Mouse (Mus musculus) brain, adult 2 months (tissue): ENCODE results near the gene D230025D16Rik.
A peak's percentile ranks its signal among the peaks of the same experiment; 100 is the strongest.

Experiments used
- DNase-seq: peaks from one replicate; pipeline ENCODE4 v3.0.0; 2011; ENCODE audit warnings: low read depth, low spot score

Gene D230025D16Rik

GRCm38 (mm10) chr8:105237442-105238142 lies 12.6 kb downstream of the D230025D16Rik start:
- no peak for DNase-seq

GRCm38 (mm10) chr8:105241016-105241415 lies 16.1 kb downstream of the D230025D16Rik start:
- DNase-seq = no peak

- no peak for DNase-seq
Measured at GRCm38 (mm10) chr8:105251954-105252353, 27.0 kb downstream of the D230025D16Rik start.

- DNase-seq = no peak
Measured at GRCm38 (mm10) chr8:105252680-105253537, 28.0 kb downstream of the D230025D16Rik start.

GRCm38 (mm10) chr8:105253766-105254151 lies 28.8 kb downstream of the D230025D16Rik start:
- DNase-seq = no peak

GRCm38 (mm10) chr8:105254152-105254965 lies 29.4 kb downstream of the D230025D16Rik start:
- DNase-seq = peak; percentile 91

DNA sequence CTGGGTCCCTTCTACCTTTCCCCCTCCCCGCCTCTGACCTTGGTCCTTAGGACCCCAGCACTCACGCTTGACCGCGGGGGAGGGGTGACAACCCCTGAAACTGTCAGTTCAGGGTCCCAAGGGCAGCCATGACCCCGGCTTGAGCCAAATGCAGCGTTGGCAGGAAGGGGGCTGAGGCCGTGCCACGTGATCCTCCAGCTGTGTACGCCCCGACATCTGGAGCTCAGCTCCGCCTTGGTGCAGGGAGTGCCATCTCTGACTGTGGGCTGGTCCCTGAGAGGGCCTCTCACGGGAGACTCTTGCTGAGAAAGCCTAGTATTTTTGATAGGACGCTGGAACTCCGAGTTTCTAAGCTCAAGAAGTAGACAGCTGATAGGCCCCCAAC lies 30.0 kb downstream of the D230025D16Rik start, which contains the start of gene B3gnt9:
TSS of gene B3gnt9 (minus strand) at position 188 of the 385 bp plus-strand sequence.
- DNase-seq = peak; percentile 80

GRCm38 (mm10) chr8:105257318-105258114 lies 32.6 kb downstream of the D230025D16Rik start:
- DNase-seq = no peak

- peak; percentile 63 for DNase-seq
Measured at GRCm38 (mm10) chr8:105258911-105259720, 34.2 kb downstream of the D230025D16Rik start.

- peak; percentile 82 for DNase-seq
Measured at GRCm38 (mm10) chr8:105259721-105260320, 34.9 kb downstream of the D230025D16Rik start.

- DNase-seq = no peak
Measured at GRCm38 (mm10) chr8:105260371-105261099, 35.6 kb downstream of the D230025D16Rik start.

- DNase-seq = no peak
Measured at GRCm38 (mm10) chr8:105261326-105261980, 36.5 kb downstream of the D230025D16Rik start.

DNA sequence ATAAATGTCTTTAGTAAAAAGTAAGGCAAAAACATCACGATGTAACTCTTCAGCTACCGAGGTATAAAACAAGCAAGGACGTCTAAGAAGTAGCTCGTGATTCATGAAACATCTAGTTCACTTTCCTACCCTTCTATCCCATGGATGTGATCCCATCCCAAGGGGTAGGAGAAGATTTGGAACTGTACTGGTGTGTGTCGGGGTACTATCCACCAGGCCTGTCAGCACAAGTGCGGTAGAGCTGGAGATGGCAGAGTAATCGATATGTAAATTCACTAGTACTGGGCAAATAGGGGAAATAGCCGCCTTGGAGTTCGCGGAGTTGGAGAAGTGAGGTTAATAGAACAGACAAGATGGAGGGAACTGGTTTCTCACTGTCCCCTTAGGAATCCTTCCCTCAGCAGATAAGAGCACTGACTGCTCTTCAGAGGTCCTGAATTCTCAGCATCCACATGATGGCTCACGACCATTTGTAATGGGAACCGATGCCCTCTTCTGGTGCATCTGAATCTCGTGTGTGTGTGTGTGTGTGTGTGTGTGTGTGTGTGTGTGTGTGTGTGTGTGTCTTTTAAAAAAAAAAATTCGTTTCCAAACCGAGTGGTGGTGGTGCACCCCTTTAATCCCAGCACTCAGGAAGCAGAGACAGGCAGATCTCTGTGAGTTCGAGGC lies 38.4 kb downstream of the D230025D16Rik start:
- no peak for DNase-seq

- DNase-seq = peak; percentile 66
Measured at GRCm38 (mm10) chr8:105264024-105264982, 39.4 kb downstream of the D230025D16Rik start, which contains the start of the genes Tradd and Fbxl8. Tradd (minus strand) TSS chr8:105264609. Fbxl8 (plus strand) TSS chr8:105264648.

- DNase-seq = no peak
Measured at GRCm38 (mm10) chr8:105265128-105265527, 40.2 kb downstream of the D230025D16Rik start.

GRCm38 (mm10) chr8:105266775-105267174 lies 41.8 kb downstream of the D230025D16Rik start:
- no peak for DNase-seq
